Mouse (Mus musculus): ENCODE measurements around the gene Sh2b3. TPM values are rescaled to one million over a fixed set of nuclear protein-coding genes. Genes with fewer than 3 reads are reported as not detected.

The Sh2b3 gene
- total and polyA plus RNA-seq, 3 experiments = 22.8 to 38.3 (median 35.4) TPM

DNA sequence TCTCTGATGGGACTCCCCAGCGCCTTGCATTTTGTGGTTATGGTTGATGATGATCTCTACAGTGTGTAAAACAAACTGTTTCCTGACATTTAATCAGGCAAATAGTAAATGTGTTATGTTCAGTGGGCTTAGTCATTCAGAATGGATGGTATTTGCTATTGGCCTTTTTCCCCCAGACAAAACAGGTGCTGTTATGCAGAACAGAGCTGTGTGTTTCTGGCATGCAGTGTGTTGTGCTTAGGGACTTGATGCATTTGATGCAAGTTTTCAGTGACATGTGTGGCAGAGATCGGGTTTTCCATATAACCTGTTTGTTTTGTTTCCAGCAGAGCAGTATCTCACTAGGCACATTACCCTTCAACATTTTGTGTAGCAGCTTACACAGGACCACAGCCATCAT is 69.9 kb downstream of the Sh2b3 start:
- Histone ChIP-seq H3K9ac (ENCODE audit: insufficient read depth, low read depth) (no peak overlapping the region), H3K36me3 (replicated peaks in 1 of 2; ENCODE audit: control insufficient read depth in 1 of 2, insufficient read depth in 1 of 2, low read length in 1 of 2) (peaks cover 3 to 60% of the 10 kb centered on the region in 2 experiments), H3K4me3 (replicated peaks in 1 of 3; ENCODE audit: low read depth in 2 of 3, low read length in 2 of 3, poor library complexity in 1 of 3) (no peak overlapping the region), H3K27me3 (replicated peaks) (no peaks in the 10 kb centered on the region), H3K4me1 (ENCODE audit: control insufficient read depth in 1 of 2, insufficient read depth in 2 of 2) (peaks cover 0 to 20% of the 10 kb centered on the region in 2 experiments; a peak in 2 of 4 replicates), H3K79me2 (replicated peaks; ENCODE audit: control insufficient read depth, extremely low read depth, insufficient read depth, poor library complexity, severe bottlenecking) (no peaks in the 10 kb centered on the region; the same call in 1 of the 2 replicates), H3K9me3 (replicated peaks; ENCODE audit: low read length) (no peaks in the 10 kb centered on the region), H3K27ac (ENCODE audit: insufficient read depth, low read depth) (no peak overlapping the region), H3K4me2 (ENCODE audit: insufficient read depth, low read depth, poor library complexity, severe bottlenecking) (no peak overlapping the region)
- no peak for TF ChIP-seq ZNF384 (IDR thresholded peaks at IDR 0.05; ENCODE audit: low read depth, low read length)
- no peak for TF ChIP-seq HCFC1 (IDR thresholded peaks at IDR 0.05; ENCODE audit: low read depth, low read length)
- TF ChIP-seq ELF1 (IDR thresholded peaks at IDR 0.05; ENCODE audit: low read depth, low read length) = no peak
- TF ChIP-seq TBP (conservative IDR thresholded peaks at IDR 0.05; ENCODE audit: low read depth, low read length) = no peak
- TF ChIP-seq SMC3 (IDR thresholded peaks at IDR 0.05; ENCODE audit: low read depth, low read length) = no peak
- no peak for TF ChIP-seq CTCF (conservative IDR thresholded peaks at IDR 0.05 in 1 of 2, IDR thresholded peaks at IDR 0.05 in 1 of 2; ENCODE audit: low read depth in 2 of 2, low read length in 2 of 2)
- TF ChIP-seq UBTF (IDR thresholded peaks at IDR 0.05; ENCODE audit: low read depth, low read length) = no peak
- no peak for TF ChIP-seq SIN3A (IDR thresholded peaks at IDR 0.05; ENCODE audit: low read length)
- TF ChIP-seq MYC (IDR thresholded peaks at IDR 0.05; ENCODE audit: low read depth, low read length) = no peak
- TF ChIP-seq CHD1 (IDR thresholded peaks at IDR 0.05; ENCODE audit: low read depth, low read length) = no peak
- no peak for TF ChIP-seq IRF4 (IDR thresholded peaks at IDR 0.05; ENCODE audit: low read depth, low read length)
- no peak for TF ChIP-seq CHD2 (IDR thresholded peaks at IDR 0.05; ENCODE audit: low read length)
- TF ChIP-seq NRF1 (IDR thresholded peaks at IDR 0.05; ENCODE audit: low read depth, low read length) = no peak
- TF ChIP-seq EP300 (IDR thresholded peaks at IDR 0.05; ENCODE audit: low read length) = no peak
- no peak for TF ChIP-seq POLR2A (IDR thresholded peaks at IDR 0.05; ENCODE audit: low read depth, low read length)
- TF ChIP-seq E2F4 (IDR thresholded peaks at IDR 0.05; ENCODE audit: insufficient replicate concordance, low read depth, low read length) = no peak
- no peak for TF ChIP-seq USF2 (conservative IDR thresholded peaks at IDR 0.05; ENCODE audit: low read depth, low read length)
- no peak for TF ChIP-seq JUN (IDR thresholded peaks at IDR 0.05; ENCODE audit: insufficient read depth, low read depth, low read length)
- TF ChIP-seq MAX (IDR thresholded peaks at IDR 0.05; ENCODE audit: low read length) = no peak
- in situ Hi-C loops (cut with MboI; ENCODE audit: low pct_ligation_motif_present, low pct_unique_long_range_greater_than_20kb, low sequenced_read_pairs) (no loop called here), dilution Hi-C loops (cut with MboI; ENCODE audit: extremely low pct_ligation_motif_present, extremely low pct_unique_long_range_greater_than_20kb, low sequenced_read_pairs) (no loop called here)
- DNase-seq (ENCODE audit: extremely low read depth) = no peak

GRCm38 (mm10) chr5:121766038-121766773 is 71.2 kb downstream of the Sh2b3 start:
- H3K9me3 ChIP-seq (replicated peaks; ENCODE audit: low read length) = no peaks in the 10 kb centered on the region
- H3K79me2 ChIP-seq (replicated peaks; ENCODE audit: control insufficient read depth, extremely low read depth, insufficient read depth, poor library complexity, severe bottlenecking) = no peaks in the 10 kb centered on the region; the same call in 1 of the 2 replicates
- H3K4me3 ChIP-seq (replicated peaks in 1 of 3; ENCODE audit: low read depth in 2 of 3, low read length in 2 of 3, poor library complexity in 1 of 3) = no peak overlapping the region
- peak in 1 of 2 experiments; percentile 38; a peak in 2 of 4 replicates for TF ChIP-seq CTCF (conservative IDR thresholded peaks at IDR 0.05 in 1 of 2, IDR thresholded peaks at IDR 0.05 in 1 of 2; ENCODE audit: low read depth in 2 of 2, low read length in 2 of 2)
- no peak for TF ChIP-seq ZC3H11A (IDR thresholded peaks at IDR 0.05; ENCODE audit: low read depth, low read length)
- no peak for TF ChIP-seq E2F4 (IDR thresholded peaks at IDR 0.05; ENCODE audit: insufficient replicate concordance, low read depth, low read length)
- peaks cover 0 to 24% of the 10 kb centered on the region in 2 experiments; a peak in 2 of 4 replicates for H3K4me1 ChIP-seq (ENCODE audit: control insufficient read depth in 1 of 2, insufficient read depth in 2 of 2)
- no peak overlapping the region for H3K4me2 ChIP-seq (ENCODE audit: insufficient read depth, low read depth, poor library complexity, severe bottlenecking)
- DNase-seq (ENCODE audit: extremely low read depth) = peak; percentile 9
- dilution Hi-C loops (cut with MboI; ENCODE audit: extremely low pct_ligation_motif_present, extremely low pct_unique_long_range_greater_than_20kb, low sequenced_read_pairs) = no loop called here
- in situ Hi-C loops (cut with MboI; ENCODE audit: low pct_ligation_motif_present, low pct_unique_long_range_greater_than_20kb, low sequenced_read_pairs) = no loop called here
- peaks cover 0 to 58% of the 10 kb centered on the region in 2 experiments for H3K36me3 ChIP-seq (replicated peaks in 1 of 2; ENCODE audit: control insufficient read depth in 1 of 2, insufficient read depth in 1 of 2, low read length in 1 of 2)
- no peaks in the 10 kb centered on the region for H3K27me3 ChIP-seq (replicated peaks)
- H3K27ac ChIP-seq (ENCODE audit: insufficient read depth, low read depth) = no peak overlapping the region
- no peak overlapping the region for H3K9ac ChIP-seq (ENCODE audit: insufficient read depth, low read depth)

Other genes with a start within 250 kb of the Sh2b3 start
- gene Aldh2, start 243.8 kb downstream of the Sh2b3 start, total RNA-seq (2012; rRNA removed) = 56.2 and 73.9 TPM in 2 replicates
- 58.9 and 66.0 TPM in 2 replicates for gene Aldh2, start 243.8 kb downstream of the Sh2b3 start, total RNA-seq (2014; rRNA removed)
- 139 and 143 TPM in 2 replicates for gene Aldh2, start 243.8 kb downstream of the Sh2b3 start, polyA plus RNA-seq (2012; ENCODE audit: insufficient read length, low read depth)
- gene Acad12, start 218.7 kb downstream of the Sh2b3 start, total RNA-seq (2012; rRNA removed) = 2.9 and 4.1 TPM in 2 replicates
- gene Acad12, start 218.7 kb downstream of the Sh2b3 start, total RNA-seq (2014; rRNA removed) = 2.3 and 3.0 TPM in 2 replicates
- gene Acad12, start 218.7 kb downstream of the Sh2b3 start, polyA plus RNA-seq (2012; ENCODE audit: insufficient read length, low read depth) = 1.9 and 2.7 TPM in 2 replicates
- 2.2 and 4.2 TPM in 2 replicates for gene Acad10, start 177.1 kb downstream of the Sh2b3 start, total RNA-seq (2012; rRNA removed)
- gene Acad10, start 177.1 kb downstream of the Sh2b3 start, total RNA-seq (2014; rRNA removed) = 2.4 and 2.7 TPM in 2 replicates
- gene Acad10, start 177.1 kb downstream of the Sh2b3 start, polyA plus RNA-seq (2012; ENCODE audit: insufficient read length, low read depth) = 2.1 and 2.7 TPM in 2 replicates
- 23.7 and 27.4 TPM in 2 replicates for gene Brap, start 177.1 kb downstream of the Sh2b3 start, total RNA-seq (2012; rRNA removed)
- 29.0 and 33.3 TPM in 2 replicates for gene Brap, start 177.1 kb downstream of the Sh2b3 start, total RNA-seq (2014; rRNA removed)
- 28.0 and 29.8 TPM in 2 replicates for gene Brap, start 177.1 kb downstream of the Sh2b3 start, polyA plus RNA-seq (2012; ENCODE audit: insufficient read length, low read depth)
- gene Atxn2, start 126.3 kb downstream of the Sh2b3 start, total RNA-seq (2012; rRNA removed) = 8.3 and 8.5 TPM in 2 replicates
- gene Atxn2, start 126.3 kb downstream of the Sh2b3 start, total RNA-seq (2014; rRNA removed) = 5.9 and 7.7 TPM in 2 replicates
- gene Atxn2, start 126.3 kb downstream of the Sh2b3 start, polyA plus RNA-seq (2012; ENCODE audit: insufficient read length, low read depth) = 40.5 and 58.4 TPM in 2 replicates
- 3.7 and 4.5 TPM in 2 replicates for gene Pheta1, start 11.3 kb upstream of the Sh2b3 start, total RNA-seq (2012; rRNA removed)
- gene Pheta1, start 11.3 kb upstream of the Sh2b3 start, total RNA-seq (2014; rRNA removed) = 1.8 and 2.0 TPM in 2 replicates
- 1.2 and 1.4 TPM in 2 replicates for gene Pheta1, start 11.3 kb upstream of the Sh2b3 start, polyA plus RNA-seq (2012; ENCODE audit: insufficient read length, low read depth)
- 0.17 TPM in 1 of 2 replicates, not detected in the other for gene Cux2, start 212.5 kb upstream of the Sh2b3 start, total RNA-seq (2012; rRNA removed)
- not detected in 2 replicates for gene Cux2, start 212.5 kb upstream of the Sh2b3 start, total RNA-seq (2014; rRNA removed)
- gene Cux2, start 212.5 kb upstream of the Sh2b3 start, polyA plus RNA-seq (2012; ENCODE audit: insufficient read length, low read depth) = not detected in 2 replicates